ENCODE assay signal across 16 mouse cellular contexts in genomic region chr15:77449927-77450326, GRCm38 (mm10). TPM values are rescaled to one million over a fixed set of nuclear protein-coding genes. Genes with fewer than 3 reads are reported as not detected.
DNase-seq lines count a peak whose midpoint lies in the region; ATAC-seq and TF ChIP-seq lines count a peak whose summit lies in the region.
"Not testable (repeated sequence)": the region's sequence is repeated elsewhere in the genome, so short reads cannot be mapped to it uniquely, and the experiment has no call there.
"Had no signal": no experiment of that assay in that cellular context is flagged by ENCODE, and none has a peak within 500 bp of the region (broad histone marks: within the 10 kb centered on the region; RNA-seq: fewer than 3 reads in every experiment).

No protein-coding gene starts in this region.

- dilution Hi-C loops in CH12.LX (cut with MboI; ENCODE audit: extremely low pct_ligation_motif_present, extremely low pct_unique_long_range_greater_than_20kb, low sequenced_read_pairs) = not testable (repeated sequence)

- not testable (repeated sequence) for H3K9me3 ChIP-seq in CH12.LX (replicated peaks; ENCODE audit: low read length); embryonic facial prominence, embryonic 10.5 days; hindbrain, embryonic 11.5 days (ENCODE audit: control insufficient read depth, low read length)

- peak in 1 of 2 experiments; percentile 67; a peak in 2 of 4 replicates for TF ChIP-seq CTCF in CH12.LX (conservative IDR thresholded peaks at IDR 0.05 in 1 of 2, IDR thresholded peaks at IDR 0.05 in 1 of 2; ENCODE audit: low read depth in 2 of 2, low read length in 2 of 2)
- TF ChIP-seq CTCF in testis, adult 2 months (IDR thresholded peaks at IDR 0.05; ENCODE audit: control insufficient read depth, insufficient read depth, insufficient replicate concordance, low read depth, low read length) = peak; percentile 18; the same call in 1 of the 2 replicates

- not testable (repeated sequence) for H3K4me2 ChIP-seq in CH12.LX (ENCODE audit: insufficient read depth, low read depth, poor library complexity, severe bottlenecking); hindbrain, embryonic 11.5 days (replicated peaks; ENCODE audit: low read depth, low read length)

- H3K9ac ChIP-seq in CH12.LX (ENCODE audit: insufficient read depth, low read depth); hindbrain, embryonic 11.5 days (ENCODE audit: low read depth, low read length): not testable (repeated sequence)

- not testable (repeated sequence) for TF ChIP-seq EP300 in CH12.LX (IDR thresholded peaks at IDR 0.05; ENCODE audit: low read length)

- H3K4me3 ChIP-seq in CH12.LX (replicated peaks in 1 of 3; ENCODE audit: low read depth in 2 of 3, low read length in 2 of 3, poor library complexity in 1 of 3); embryonic facial prominence, embryonic 10.5 days; hindbrain, embryonic 11.5 days (ENCODE audit: low read depth, low read length); testis, adult 2 months (ENCODE audit: control insufficient read depth, low read depth, low read length): not testable (repeated sequence)

- not testable (repeated sequence) for TF ChIP-seq POLR2A in CH12.LX (IDR thresholded peaks at IDR 0.05; ENCODE audit: low read depth, low read length); testis, adult 2 months (IDR thresholded peaks at IDR 0.05; ENCODE audit: control insufficient read depth, low read depth, low read length)

- not testable (repeated sequence) for H3K27me3 ChIP-seq in CH12.LX (replicated peaks); embryonic facial prominence, embryonic 10.5 days (replicated peaks; ENCODE audit: low read depth, poor library complexity, severe bottlenecking); hindbrain, embryonic 11.5 days (ENCODE audit: control insufficient read depth, insufficient read depth, low read length); testis, adult 2 months (ENCODE audit: control insufficient read depth, insufficient read depth, low read length)

- not testable (repeated sequence) for H3K79me2 ChIP-seq in CH12.LX (replicated peaks; ENCODE audit: control insufficient read depth, extremely low read depth, insufficient read depth, poor library complexity, severe bottlenecking)

- WGBS in embryonic facial prominence, embryonic 10.5 days = 54% methylated on average over 10 of the region's 10 CpGs
- 58% methylated on average over 10 of the region's 10 CpGs for WGBS in hindbrain, embryonic 11.5 days

- not testable (repeated sequence) for H3K36me3 ChIP-seq in CH12.LX (replicated peaks in 1 of 2; ENCODE audit: control insufficient read depth in 1 of 2, insufficient read depth in 1 of 2, low read length in 1 of 2); embryonic facial prominence, embryonic 10.5 days (replicated peaks); hindbrain, embryonic 11.5 days (ENCODE audit: control insufficient read depth, insufficient read depth, low read length); testis, adult 2 months (ENCODE audit: control insufficient read depth, insufficient read depth, low read length)

- ATAC-seq in hindbrain, embryonic 11.5 days (ENCODE audit: low FRiP score) = not testable (repeated sequence)

- not testable (repeated sequence) for H3K27ac ChIP-seq in CH12.LX (ENCODE audit: insufficient read depth, low read depth); embryonic facial prominence, embryonic 10.5 days (replicated peaks); hindbrain, embryonic 11.5 days (ENCODE audit: low read depth, low read length); testis, adult 2 months (ENCODE audit: control insufficient read depth, insufficient read depth, low read depth, low read length)

- not testable (repeated sequence) for TF ChIP-seq RAD21 in CH12.LX (IDR thresholded peaks at IDR 0.05; ENCODE audit: low read depth, low read length)

- peak; percentile 21 for DNase-seq in CH12.LX (ENCODE audit: extremely low read depth)
- DNase-seq in adrenal gland, adult 8-10 months = peak; percentile 20
- DNase-seq in embryonic facial prominence, embryonic 10.5 days (ENCODE audit: low spot score) = peak; percentile 15
- peak; percentile 4 for DNase-seq in hindbrain, embryonic 11.5 days (ENCODE audit: low spot score)
- peak; percentile 9 to 13 for DNase-seq in left cerebral cortex, adult 18-20 months (ENCODE audit: low spot score in 2 of 2)
- peak; percentile 10 for DNase-seq in lung, postnatal 36 days
- peak; percentile 6 for DNase-seq in yolk sac, embryonic 10.5 days (ENCODE audit: low spot score)

- not testable (repeated sequence) for H3K4me1 ChIP-seq in CH12.LX (ENCODE audit: control insufficient read depth in 1 of 2, insufficient read depth in 2 of 2); embryonic facial prominence, embryonic 10.5 days; hindbrain, embryonic 11.5 days (replicated peaks; ENCODE audit: control insufficient read depth, insufficient read depth, low read length); testis, adult 2 months (ENCODE audit: control insufficient read depth, insufficient read depth, low read length)

- in situ Hi-C loops in CH12.LX (cut with MboI; ENCODE audit: low pct_ligation_motif_present, low pct_unique_long_range_greater_than_20kb, low sequenced_read_pairs) = not testable (repeated sequence)

TF ChIP-seq in CH12.LX, 34 proteins besides CTCF, POLR2A, EP300 and RAD21:
- peak; percentile 34 for TF ChIP-seq SMC3 (IDR thresholded peaks at IDR 0.05; ENCODE audit: low read depth, low read length)
TF ChIP-seq in CH12.LX: peak in this region for 1; not testable (repeated sequence) for 33.

RNA-seq across cellular contexts. Expression of gene Apol7b, which starts 2.6 kb away (rescaled TPM):
- total RNA-seq in CH12.LX (2012; rRNA removed) (not detected in 2 replicates), CH12.LX (2014; rRNA removed) (not detected in 2 replicates)
- polyA plus RNA-seq in CH12.LX (2012; ENCODE audit: insufficient read length, low read depth) = not detected in 2 replicates
- under 1 TPM in 1 of 4 experiments, not detected in 3; 0.28 TPM for total RNA-seq in adrenal gland, adult 8-10 months (2022)
- polyA plus RNA-seq in embryonic facial prominence, embryonic 10.5 days (2016; fragmentation: Nextera tagmentation; extraction: Ambion mirVana) = not detected in 2 replicates
- polyA plus RNA-seq in hindbrain, embryonic 11.5 days (2014; fragmentation: Nextera tagmentation; extraction: Ambion mirVana) = not detected in 2 replicates
- under 1 TPM; 0.30 to 0.40 TPM for total RNA-seq in left cerebral cortex, adult 18-20 months (2021)
- 11.1 and 12.4 TPM in 2 replicates for polyA plus RNA-seq in testis, adult 2 months (2012; rRNA removed)
- total RNA-seq: adrenal gland, postnatal 4 days; granulocyte monocyte progenitor cell, adult 5-6 weeks; layer of hippocampus, postnatal 14 days; monocyte, adult 5-6 weeks had no signal
- polyA plus RNA-seq: forebrain, embryonic 16.5 days had no signal

RNA-seq across cellular contexts. Expression of gene Apol10a, which starts 26.9 kb away (rescaled TPM):
- total RNA-seq in CH12.LX (2012; rRNA removed) (not detected in 2 replicates), CH12.LX (2014; rRNA removed) (not detected in 2 replicates)
- polyA plus RNA-seq in CH12.LX (2012; ENCODE audit: insufficient read length, low read depth) = not detected in 2 replicates
- not detected for total RNA-seq in adrenal gland, adult 8-10 months (2022)
- not detected in 2 replicates for polyA plus RNA-seq in embryonic facial prominence, embryonic 10.5 days (2016; fragmentation: Nextera tagmentation; extraction: Ambion mirVana)
- not detected in 2 replicates for polyA plus RNA-seq in hindbrain, embryonic 11.5 days (2014; fragmentation: Nextera tagmentation; extraction: Ambion mirVana)
- total RNA-seq in left cerebral cortex, adult 18-20 months (2021) = not detected
- 0.28 and 0.38 TPM in 2 replicates for polyA plus RNA-seq in testis, adult 2 months (2012; rRNA removed)
- total RNA-seq: adrenal gland, postnatal 4 days; granulocyte monocyte progenitor cell, adult 5-6 weeks; heart, postnatal 25 days; layer of hippocampus, postnatal 14 days had no signal
- polyA plus RNA-seq: forebrain, embryonic 16.5 days; limb, embryonic 13.5 days had no signal

RNA-seq across cellular contexts. Expression of gene Apol9a, which starts 39.0 kb away (rescaled TPM):
- total RNA-seq in CH12.LX (2012; rRNA removed) = not detected in 2 replicates
- total RNA-seq in CH12.LX (2014; rRNA removed) = not detected in 2 replicates
- not detected in 2 replicates for polyA plus RNA-seq in CH12.LX (2012; ENCODE audit: insufficient read length, low read depth)
- total RNA-seq in adrenal gland, adult 8-10 months (2022) = 1 to 10 TPM in 3 of 4 experiments, under 1 TPM in 1; 0.77 to 3.2 (median 1.5) TPM
- not detected in 2 replicates for polyA plus RNA-seq in embryonic facial prominence, embryonic 10.5 days (2016; fragmentation: Nextera tagmentation; extraction: Ambion mirVana)
- polyA plus RNA-seq in hindbrain, embryonic 11.5 days (2014; fragmentation: Nextera tagmentation; extraction: Ambion mirVana) = 0.03 and 0.06 TPM in 2 replicates
- not detected for total RNA-seq in left cerebral cortex, adult 18-20 months (2021)
- polyA plus RNA-seq in testis, adult 2 months (2012; rRNA removed) = 0.07 and 0.14 TPM in 2 replicates
- total RNA-seq: granulocyte monocyte progenitor cell, adult 5-6 weeks; layer of hippocampus, postnatal 14 days; monocyte, adult 5-6 weeks had no signal
- polyA plus RNA-seq: limb, embryonic 13.5 days had no signal

RNA-seq across cellular contexts. Expression of gene Apol7a, which starts 51.0 kb away (rescaled TPM):
- total RNA-seq in CH12.LX (2012; rRNA removed) (not detected in 2 replicates), CH12.LX (2014; rRNA removed) (not detected in 2 replicates)
- polyA plus RNA-seq in CH12.LX (2012; ENCODE audit: insufficient read length, low read depth) = not detected in 2 replicates
- under 1 TPM in 1 of 4 experiments, not detected in 3; 0.13 TPM for total RNA-seq in adrenal gland, adult 8-10 months (2022)
- polyA plus RNA-seq in embryonic facial prominence, embryonic 10.5 days (2016; fragmentation: Nextera tagmentation; extraction: Ambion mirVana) = not detected in 2 replicates
- not detected in 2 replicates for polyA plus RNA-seq in hindbrain, embryonic 11.5 days (2014; fragmentation: Nextera tagmentation; extraction: Ambion mirVana)
- under 1 TPM; 0.23 to 0.30 TPM for total RNA-seq in left cerebral cortex, adult 18-20 months (2021)
- polyA plus RNA-seq in testis, adult 2 months (2012; rRNA removed) = 0.10 TPM in 1 of 2 replicates, not detected in the other
- total RNA-seq: granulocyte monocyte progenitor cell, adult 5-6 weeks; heart, postnatal 25 days; layer of hippocampus, postnatal 14 days; monocyte, adult 5-6 weeks had no signal
- polyA plus RNA-seq: forebrain, embryonic 16.5 days; limb, embryonic 13.5 days had no signal

RNA-seq across cellular contexts. Expression of gene Apol11a, which starts 58.1 kb away (rescaled TPM):
- total RNA-seq in CH12.LX (2012; rRNA removed) = not detected in 2 replicates
- not detected in 2 replicates for total RNA-seq in CH12.LX (2014; rRNA removed)
- polyA plus RNA-seq in CH12.LX (2012; ENCODE audit: insufficient read length, low read depth) = not detected in 2 replicates
- total RNA-seq in adrenal gland, adult 8-10 months (2022) = under 1 TPM in 2 of 4 experiments, not detected in 2; 0.31 to 0.38 TPM
- not detected in 2 replicates for polyA plus RNA-seq in embryonic facial prominence, embryonic 10.5 days (2016; fragmentation: Nextera tagmentation; extraction: Ambion mirVana)
- polyA plus RNA-seq in hindbrain, embryonic 11.5 days (2014; fragmentation: Nextera tagmentation; extraction: Ambion mirVana) = not detected in 2 replicates
- not detected for total RNA-seq in left cerebral cortex, adult 18-20 months (2021)
- polyA plus RNA-seq in testis, adult 2 months (2012; rRNA removed) = 0.15 and 0.22 TPM in 2 replicates
- total RNA-seq: adrenal gland, postnatal 4 days; granulocyte monocyte progenitor cell, adult 5-6 weeks; heart, postnatal 25 days; layer of hippocampus, postnatal 14 days; monocyte, adult 5-6 weeks had no signal
- polyA plus RNA-seq: forebrain, embryonic 16.5 days; intestine, embryonic 16.5 days; limb, embryonic 13.5 days had no signal

Comparison
In these comparisons a context has a peak if more than half of its experiments do, and no peak if none do; other contexts are left out.
1. RNA of gene Apol7b, which starts 2.6 kb away (polyA plus RNA-seq): 11.1 to 12.4 TPM in testis, adult 2 months; not detected in CH12.LX, not detected in embryonic facial prominence, embryonic 10.5 days and not detected in hindbrain, embryonic 11.5 days; every median in the first group is over 10 times any median in the second.
2. Peak in every context shown above with its lines, with median percentiles within 50 percentile points of each other: DNase-seq.